Mouse (Mus musculus): ENCODE measurements around the gene Wars. TPM values are rescaled to one million over a fixed set of nuclear protein-coding genes. Genes with fewer than 3 reads are reported as not detected.

Gene Wars
- polyA plus RNA-seq (2012; rRNA removed), result 487 and 592 TPM in 2 replicates

GRCm38 (mm10) chr12:108893715-108894431 is at the start of gene Wars:
Wars (minus strand) TSS chr12:108894174.
- no peak for DNase-seq (ENCODE audit: low read depth)

DNA sequence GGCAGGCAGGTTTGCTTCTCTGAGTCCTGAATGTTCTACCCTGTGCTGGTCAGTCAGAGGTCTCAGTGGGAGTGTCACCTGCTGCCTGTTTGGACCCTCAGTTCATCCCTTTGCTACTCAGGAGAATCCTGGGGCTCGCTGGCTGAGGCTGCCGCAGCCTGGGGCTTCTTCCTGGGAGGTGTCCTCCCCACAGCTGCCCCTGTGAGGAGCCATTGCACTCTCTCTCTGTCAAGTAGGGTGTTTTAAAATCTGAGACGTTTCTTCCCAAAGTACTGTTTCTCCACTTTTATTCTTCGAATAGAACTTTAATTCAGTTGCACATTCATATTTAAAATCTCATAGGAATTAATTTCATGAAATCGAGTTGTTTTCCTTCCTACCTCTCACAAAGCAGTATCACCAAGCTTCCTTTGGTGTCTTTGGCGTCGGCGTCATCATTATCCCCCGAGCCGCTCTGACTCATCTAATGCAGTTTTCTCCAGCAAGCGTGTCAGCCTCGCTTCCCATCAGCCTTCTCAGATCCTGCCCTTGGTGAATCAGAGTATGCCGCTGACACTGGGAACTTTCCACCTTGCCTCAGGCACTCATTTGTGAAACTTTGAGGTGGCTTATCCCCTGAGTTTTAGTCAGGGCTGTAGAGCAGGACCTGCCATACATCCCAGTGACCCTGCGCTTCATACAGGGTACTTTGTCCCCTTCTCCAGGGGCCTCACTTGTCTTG is 48.4 kb upstream of the Wars start:
- DNase-seq (ENCODE audit: low read depth), result no peak

DNA sequence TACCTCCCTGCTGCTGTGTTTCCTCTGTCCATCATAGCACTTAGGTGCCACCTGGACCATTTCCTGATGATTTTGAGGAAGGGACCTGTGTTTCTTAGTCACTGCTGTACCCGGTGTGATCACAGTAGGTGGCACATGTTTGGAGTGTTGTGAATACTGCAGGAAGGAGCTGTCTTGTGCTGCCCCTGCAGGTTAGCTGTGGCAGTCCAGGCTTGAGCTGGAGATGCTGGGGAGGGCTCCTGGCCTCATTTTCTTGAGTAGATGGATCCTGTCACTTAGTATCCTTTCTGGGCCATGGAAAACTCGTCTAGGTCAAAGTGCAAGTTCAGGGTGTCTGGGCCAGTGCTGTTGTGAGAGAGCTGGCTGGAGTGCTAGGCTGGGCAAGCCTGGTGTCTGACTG is 47.3 kb upstream of the Wars start:
- DNase-seq (ENCODE audit: low read depth), result no peak

DNA sequence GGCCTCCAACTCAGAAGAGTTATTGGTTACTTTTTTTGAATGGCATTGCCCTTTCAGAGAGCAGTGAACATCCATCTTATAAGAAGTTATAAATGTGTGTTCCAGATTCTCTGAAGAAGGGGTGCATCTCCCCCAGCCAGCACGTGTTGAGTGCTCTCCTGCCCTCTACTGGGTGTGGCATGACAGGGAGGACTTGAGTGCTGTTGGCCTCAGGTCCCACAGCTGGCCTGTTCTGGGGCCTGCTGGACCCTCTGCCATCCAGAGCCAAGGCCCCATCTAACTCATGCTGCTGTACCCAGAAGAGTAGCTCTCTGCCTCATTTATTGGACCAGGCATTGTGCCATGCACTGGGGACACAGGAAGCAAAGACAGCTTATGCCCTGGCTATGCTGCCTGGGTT is 46.3 kb upstream of the Wars start:
- no peak for DNase-seq (ENCODE audit: low read depth)

- no peak for DNase-seq (ENCODE audit: low read depth)
Measured at GRCm38 (mm10) chr12:108939317-108939716, 45.3 kb upstream of the Wars start.

GRCm38 (mm10) chr12:108938844-108939243 is 44.9 kb upstream of the Wars start:
- DNase-seq (ENCODE audit: low read depth), result no peak

- no peak for DNase-seq (ENCODE audit: low read depth)
Measured at GRCm38 (mm10) chr12:108937506-108937905, 43.5 kb upstream of the Wars start.

- DNase-seq (ENCODE audit: low read depth), result no peak
Measured at GRCm38 (mm10) chr12:108936834-108937233, 42.9 kb upstream of the Wars start.

GRCm38 (mm10) chr12:108934231-108934630 is 40.3 kb upstream of the Wars start:
- DNase-seq (ENCODE audit: low read depth), result no peak

GRCm38 (mm10) chr12:108932113-108932512 is 38.1 kb upstream of the Wars start:
- DNase-seq (ENCODE audit: low read depth), result no peak

GRCm38 (mm10) chr12:108931341-108932053 is 37.5 kb upstream of the Wars start:
- DNase-seq (ENCODE audit: low read depth), result no peak

DNA sequence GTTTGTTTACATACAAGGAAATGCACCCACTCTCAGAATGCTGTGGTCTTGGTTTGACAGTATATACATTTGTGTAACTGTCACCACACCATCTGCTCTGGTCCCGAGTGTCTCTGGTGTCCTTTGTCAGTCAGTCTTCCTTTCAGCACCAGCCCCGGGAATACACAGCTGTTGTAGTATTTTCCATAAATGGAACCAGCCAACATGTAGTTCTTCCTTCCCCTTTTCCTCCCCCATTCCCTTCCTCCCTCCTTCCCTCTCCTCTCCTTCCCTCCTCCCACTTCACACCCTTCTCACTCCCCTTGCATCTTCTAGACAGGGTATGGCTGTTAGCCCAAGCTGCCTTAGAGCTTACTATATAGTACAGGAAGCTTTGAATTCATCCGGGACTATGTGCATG is 35.5 kb upstream of the Wars start:
- no peak for DNase-seq (ENCODE audit: low read depth)

- DNase-seq (ENCODE audit: low read depth), result no peak
Measured at GRCm38 (mm10) chr12:108928249-108928648, 34.3 kb upstream of the Wars start.

DNA sequence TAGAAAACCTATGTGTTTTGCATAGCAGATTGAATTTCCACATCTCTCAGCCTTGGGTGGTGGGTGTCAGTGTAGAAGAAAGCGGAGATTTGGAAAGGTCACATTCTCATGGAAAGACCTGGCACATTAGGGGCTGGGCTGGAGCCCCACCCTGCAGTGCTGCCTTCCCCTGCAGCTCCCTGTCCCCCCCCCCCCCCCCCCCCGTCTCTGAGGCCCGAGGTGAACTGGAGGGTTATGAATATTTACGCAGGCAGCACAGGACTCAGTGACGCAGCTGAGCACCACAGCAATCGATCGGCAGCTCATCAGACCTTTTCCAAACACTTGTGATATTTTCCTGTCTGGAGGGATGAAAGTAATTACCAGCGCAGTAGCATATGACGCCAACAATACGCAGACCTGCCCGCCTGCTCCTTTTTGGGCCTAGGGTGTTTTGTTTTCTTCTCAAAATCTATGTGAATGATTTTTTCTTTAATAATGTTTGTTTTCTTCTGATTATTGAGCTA is 32.7 kb upstream of the Wars start:
- DNase-seq (ENCODE audit: low read depth), result no peak

GRCm38 (mm10) chr12:108918753-108919152 is 24.8 kb upstream of the Wars start:
- DNase-seq (ENCODE audit: low read depth), result no peak

- DNase-seq (ENCODE audit: low read depth), result no peak
Measured at GRCm38 (mm10) chr12:108917509-108917908, 23.5 kb upstream of the Wars start.

- DNase-seq (ENCODE audit: low read depth), result no peak
Measured at GRCm38 (mm10) chr12:108916447-108917042, 22.6 kb upstream of the Wars start.

- DNase-seq (ENCODE audit: low read depth), result no peak
Measured at GRCm38 (mm10) chr12:108915893-108916292, 21.9 kb upstream of the Wars start.

- no peak for DNase-seq (ENCODE audit: low read depth)
Measured at GRCm38 (mm10) chr12:108914709-108915340, 20.9 kb upstream of the Wars start.

- DNase-seq (ENCODE audit: low read depth), result no peak
Measured at GRCm38 (mm10) chr12:108914198-108914597, 20.2 kb upstream of the Wars start.

DNA sequence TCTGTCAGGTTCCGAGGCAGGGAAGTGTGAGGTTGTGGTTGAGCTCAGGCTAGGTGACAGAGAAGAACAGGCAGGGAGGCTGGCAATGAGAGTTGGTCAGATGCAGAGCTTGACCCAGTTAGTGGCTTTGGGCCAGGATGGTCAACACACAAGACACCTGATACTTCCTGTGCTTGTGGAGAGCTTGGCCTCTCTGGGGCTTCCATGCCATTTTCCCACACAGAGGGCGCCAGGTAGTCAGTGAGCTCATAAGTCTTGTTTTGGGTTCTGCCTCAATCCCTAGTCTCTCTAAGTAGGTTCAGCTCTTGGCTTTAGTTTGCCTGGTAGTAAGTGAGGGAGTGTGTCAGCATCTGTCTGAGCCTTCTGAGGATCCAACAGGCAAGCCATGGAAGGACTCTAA is 18.5 kb upstream of the Wars start:
- DNase-seq (ENCODE audit: low read depth), result no peak
